Mouse (Mus musculus): ENCODE results near the gene Nfyb.

Nfyb gene

DNA sequence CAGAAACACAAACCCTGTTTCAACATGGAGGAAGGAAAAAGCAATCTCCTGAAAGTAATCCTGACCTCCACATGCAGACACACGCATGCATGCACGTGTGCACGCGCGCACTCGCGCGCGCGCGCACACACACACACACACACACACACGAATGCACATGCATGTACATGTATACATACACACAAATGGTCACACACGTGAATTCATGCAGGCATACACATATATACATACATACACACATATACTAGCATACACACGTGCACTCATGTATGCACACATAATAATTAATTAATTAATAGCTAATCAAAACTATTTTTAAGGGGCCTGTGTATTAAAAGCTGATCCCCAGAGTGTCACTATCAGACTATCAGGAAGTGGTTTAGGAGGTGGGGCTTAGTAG is 15.9 kb upstream of the Nfyb start:
- DNase-seq (ENCODE audit: low read depth, low spot score): no peak

DNA sequence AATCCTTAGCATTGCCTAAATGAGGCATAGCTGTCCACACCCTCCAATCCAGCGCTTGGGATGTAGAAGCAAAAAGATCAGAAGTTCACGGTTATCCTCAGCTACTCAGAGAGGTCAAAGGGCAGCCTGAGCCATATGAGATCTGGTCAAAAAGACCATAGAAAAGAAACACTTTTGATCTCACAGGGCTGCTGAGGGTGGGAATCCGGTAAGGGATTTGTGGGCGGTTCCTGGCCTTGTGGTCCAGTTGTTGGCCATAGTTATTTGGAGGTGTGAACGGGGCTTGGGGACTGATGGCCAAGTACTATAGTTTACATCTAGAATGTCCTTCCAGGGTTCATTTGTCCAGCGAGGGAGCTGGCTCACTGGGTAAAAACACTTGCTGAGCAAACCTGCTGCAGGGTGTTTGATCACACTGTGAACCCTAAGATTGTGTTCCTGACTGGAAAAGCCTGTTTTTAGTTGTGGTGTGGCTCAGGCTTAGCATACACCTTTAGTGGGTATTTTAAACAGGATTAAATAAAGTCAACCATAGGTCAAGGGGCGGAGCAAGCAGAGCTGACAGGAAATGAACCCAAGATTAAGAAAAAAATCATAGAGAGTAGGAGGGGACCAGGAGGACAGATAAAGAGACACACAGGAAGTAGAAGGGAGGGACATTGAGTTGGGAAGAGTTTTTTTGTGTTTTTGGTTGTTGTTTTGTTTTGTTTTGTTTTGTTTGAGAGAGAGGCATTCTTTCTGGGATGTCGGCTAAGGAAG is 15.0 kb upstream of the Nfyb start:
- DNase-seq (ENCODE audit: low read depth, low spot score): no peak

DNA sequence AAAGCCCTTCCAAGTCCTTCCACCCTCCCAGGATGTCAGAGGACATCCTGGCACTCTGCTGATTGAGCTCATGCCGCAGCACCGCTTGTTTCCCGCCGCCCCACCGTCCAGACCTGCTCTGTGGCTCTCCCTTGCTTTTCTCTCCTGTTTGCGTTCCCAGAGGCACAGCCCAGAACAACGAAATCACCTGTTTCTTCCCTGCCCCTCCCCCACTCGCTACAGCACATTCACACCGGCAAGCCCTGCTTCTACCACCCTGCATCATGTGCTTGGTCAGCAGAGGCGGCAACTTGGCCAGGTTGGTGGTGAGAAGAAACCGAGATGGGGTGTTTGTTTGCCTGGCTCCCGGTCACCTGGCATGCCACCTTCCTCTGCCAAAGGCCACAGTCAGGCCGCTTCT is 13.9 kb upstream of the Nfyb start:
- DNase-seq (ENCODE audit: low read depth, low spot score): no peak

DNA sequence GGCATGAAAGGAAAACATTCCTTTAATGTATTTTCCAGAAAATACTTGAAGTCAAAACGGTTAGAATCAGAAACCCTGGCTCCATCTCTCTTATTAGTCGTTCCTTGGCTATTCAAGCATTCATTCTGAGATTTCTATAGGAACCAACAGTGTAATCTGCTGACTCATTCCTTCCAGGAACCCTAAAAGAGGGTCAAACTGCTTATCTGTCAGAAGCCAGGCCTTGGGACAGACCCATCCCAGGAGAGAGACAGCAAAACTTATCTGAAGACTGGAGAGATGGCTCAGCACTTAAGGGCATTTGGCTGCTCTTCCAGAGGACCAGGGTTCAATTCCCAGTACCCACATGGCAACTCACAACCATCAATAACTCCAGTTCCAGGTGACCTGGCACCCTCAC is 13.1 kb upstream of the Nfyb start:
- no peak for DNase-seq (ENCODE audit: low read depth, low spot score)

DNA sequence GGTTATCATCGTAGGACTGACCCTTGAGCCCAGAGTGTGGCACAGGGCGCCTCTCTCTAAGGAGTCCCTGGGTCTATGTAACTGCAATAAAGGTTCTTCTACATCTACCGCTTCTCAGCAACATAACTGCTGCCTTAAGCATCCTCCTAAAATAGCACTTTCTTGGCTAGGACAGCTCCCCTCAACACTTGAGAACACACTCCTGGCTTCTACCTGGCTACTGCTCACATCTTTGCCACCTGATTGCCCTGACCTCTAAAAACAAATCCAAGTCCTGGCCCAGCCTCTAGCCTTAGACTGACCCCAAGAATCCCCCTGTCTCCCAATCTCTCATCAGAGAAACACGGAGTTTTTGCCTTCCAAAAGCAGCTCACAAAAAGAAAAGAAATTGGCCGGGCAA is 10.9 kb upstream of the Nfyb start:
- DNase-seq (ENCODE audit: low read depth, low spot score): no peak

DNA sequence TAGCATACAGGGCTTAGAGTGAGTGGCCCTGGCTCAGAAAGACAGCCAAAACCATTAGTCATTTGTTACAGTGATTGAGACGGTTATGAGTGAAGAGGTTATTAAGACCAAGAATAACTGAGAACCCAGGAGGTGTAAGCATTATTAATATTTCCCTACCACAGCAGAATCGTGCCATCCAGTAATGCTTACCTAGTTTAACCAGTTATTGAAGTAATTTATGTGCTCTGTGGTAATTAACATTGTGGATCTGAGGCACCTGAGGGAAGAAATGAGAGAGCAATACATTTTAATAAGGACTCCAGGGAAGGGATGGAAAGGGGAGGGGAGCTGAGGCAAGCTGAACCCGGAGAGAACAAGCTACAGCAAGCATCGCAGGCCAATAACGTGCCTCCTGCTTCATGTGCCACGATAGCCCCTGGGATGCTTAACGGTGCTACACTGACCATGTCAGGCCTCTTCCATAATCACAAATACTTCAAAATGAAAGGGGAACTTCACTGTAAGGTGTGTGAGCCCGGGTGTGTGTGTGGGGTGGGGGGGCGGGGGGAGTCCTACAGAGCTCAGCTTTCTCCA is 7.7 kb upstream of the Nfyb start:
- no peak for DNase-seq (ENCODE audit: low read depth, low spot score)

DNA sequence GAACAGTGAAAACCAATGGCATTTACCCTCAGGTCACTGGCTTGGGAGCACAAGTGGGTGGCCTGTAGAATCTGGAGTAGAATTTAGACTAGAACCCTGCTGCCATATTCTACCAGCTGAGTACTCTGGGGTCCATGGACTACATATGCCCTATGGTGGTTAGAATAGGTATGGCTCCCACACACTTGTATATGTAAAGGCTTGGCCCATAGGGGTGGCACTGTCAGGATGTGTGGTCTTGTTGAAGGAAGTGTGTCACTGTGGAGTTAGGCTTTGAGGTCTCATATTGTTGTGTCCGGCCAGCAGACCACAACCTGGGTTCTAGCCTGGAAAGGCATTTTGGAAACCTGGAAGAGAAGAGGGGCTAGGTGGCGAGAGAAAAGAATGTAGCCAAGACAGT is 6.8 kb upstream of the Nfyb start:
- DNase-seq (ENCODE audit: low read depth, low spot score): no peak

DNA sequence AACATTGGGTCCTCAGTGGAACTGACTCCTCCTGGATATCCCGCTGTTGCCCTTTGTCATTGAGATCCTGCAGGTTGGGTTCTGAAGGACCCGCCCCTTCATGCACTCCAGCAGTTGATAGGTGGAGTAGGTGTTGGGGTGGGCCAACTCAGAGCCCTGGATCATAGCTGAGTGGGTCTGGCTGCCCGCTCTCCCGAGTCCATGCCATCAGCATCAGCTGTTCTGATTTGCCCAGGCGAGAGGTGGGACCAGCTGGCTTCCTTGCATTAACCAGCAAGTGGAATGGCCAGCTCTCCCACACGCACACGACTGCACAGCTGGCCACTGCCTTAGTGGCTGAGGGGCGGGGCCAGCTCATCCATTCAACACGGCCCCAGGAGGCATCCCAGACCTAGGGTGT is 5.0 kb upstream of the Nfyb start:
- no peak for DNase-seq (ENCODE audit: low read depth, low spot score)

DNA sequence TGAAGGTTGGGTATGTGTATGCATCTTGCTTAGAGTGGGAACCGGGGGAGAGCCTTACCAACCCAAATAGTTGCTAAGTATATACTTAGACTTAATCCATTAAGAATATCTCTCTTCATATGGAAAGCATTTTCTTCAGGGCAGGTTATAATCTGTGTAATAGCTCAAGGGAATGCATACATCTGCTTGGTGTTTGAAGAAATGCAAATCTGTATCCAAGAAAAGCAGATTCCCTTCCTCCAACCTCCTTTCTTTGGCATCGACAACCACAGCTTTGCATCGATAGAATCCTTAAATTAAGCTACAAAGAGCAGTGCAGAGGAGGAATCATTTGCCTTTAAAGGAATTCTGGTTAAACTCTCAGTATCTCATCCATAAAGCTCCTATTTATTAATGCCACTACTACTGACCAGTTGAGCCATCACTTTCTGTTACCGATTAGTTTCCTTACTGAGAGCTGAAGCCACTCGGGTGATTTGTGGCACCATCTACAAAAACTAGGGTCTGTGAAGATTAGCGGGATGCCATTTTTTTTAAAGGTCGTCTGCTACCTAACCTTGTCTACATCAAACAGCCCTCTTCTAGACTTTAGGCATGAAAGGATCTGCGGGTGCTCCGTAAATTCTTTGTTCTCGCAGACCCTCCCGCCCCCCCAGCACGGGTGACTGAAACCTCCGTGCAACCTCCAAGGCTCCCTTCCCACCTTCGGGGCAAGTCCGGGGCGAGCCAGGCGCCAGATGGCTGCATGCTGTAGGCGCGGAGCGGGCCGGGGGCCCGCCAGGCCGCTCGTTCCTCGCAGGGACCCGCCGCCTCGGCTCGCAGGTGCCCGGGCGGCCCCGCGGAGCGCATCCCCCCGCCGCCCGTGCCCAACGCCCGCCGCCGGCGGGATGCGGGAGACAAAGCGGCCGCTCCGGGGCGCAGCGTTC is 925 bp downstream of the Nfyb start:
- DNase-seq (ENCODE audit: low read depth, low spot score): peak; percentile 50

DNA sequence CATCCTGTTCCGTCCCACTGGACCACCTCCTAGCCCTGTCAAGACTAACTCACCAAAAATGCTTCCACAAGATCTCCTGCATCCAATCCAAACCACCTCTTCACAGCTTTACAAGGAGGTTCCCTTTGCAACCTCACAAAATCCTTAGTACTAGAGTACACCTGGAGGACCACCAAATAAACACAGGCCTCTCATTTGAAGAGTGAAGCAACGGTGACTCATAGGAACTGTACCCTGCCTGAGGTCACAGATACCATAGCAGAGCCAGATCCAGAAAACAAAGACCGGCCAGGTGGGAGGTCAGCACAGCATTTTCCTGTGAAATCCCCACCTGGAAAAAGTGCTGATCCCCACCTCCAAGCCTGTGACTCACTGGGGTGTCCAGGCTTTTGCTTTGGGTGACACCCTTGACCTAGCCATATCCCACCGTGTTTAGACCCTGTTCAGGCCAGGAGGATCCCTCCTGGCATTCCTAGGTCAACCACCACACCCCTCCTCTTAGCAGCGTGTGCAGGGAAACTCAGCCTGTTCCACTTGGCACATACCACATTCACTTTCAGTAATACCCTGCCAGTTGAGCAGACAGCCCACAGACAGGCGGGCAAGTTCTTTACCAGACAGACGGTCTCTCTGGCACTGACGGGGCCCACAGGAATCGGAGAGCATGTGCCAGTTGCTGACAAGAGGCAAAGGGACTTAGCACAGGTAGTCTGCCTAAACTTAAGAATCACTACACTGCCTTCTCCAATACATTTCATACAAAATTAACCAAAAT is 2.7 kb downstream of the Nfyb start:
- no peak for DNase-seq (ENCODE audit: low read depth, low spot score)

DNA sequence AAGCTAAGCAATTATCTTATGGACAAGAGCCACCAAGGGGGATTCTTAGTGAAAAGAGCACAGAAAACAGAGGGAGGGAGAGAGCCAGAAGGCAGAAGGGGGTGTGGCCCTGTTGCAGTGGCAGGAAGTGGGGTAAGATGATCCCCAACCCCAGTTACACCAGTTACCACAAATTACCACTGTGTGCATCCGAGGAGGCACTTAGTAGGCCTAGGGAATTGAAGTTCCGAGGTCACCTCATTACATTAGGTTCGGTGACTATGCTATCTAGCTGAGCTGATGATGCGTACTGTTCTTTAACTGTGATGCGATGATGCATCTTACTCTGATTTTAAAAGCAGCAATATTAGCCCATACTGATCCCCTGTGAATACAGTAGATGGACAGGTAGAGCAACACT is 4.2 kb downstream of the Nfyb start:
- DNase-seq (ENCODE audit: low read depth, low spot score): no peak

DNA sequence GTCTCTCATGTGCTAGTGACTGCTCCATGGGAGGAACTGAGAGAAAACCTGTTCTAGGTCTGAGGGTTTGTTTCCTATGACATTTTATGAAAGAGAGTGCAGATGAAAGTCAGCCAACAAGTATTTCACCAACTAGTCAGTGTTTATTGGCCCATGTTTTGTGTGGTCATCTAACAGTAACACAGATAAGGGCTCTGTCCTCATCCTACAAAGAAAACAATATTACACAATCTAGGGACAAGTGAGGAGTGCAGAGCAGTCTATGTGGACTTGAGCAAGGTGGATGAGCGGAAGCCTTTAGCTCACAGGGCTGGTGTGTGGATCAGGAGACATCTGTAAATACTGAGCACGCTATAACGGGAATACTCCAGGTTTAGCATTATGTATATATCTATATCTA is 5.1 kb downstream of the Nfyb start:
- no peak for DNase-seq (ENCODE audit: low read depth, low spot score)

DNA sequence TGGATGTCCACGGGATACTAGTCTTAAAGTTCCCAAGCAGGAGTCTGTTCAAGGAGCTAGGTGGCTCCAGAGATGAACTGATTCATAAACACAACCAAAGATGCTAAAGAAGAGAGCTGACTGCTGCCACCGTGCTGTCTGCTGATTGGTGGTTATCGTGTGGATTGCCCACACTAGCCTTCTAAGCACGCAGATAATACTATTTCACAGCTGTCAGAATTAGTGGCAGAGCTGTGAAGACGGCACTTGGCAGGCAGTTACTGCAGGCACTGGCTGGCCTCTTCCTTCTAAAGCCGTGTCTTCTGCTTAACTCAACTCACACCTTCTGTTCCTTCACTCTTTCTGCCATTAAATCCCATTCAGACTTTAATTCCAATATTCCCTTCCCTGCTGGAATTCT is 5.6 kb downstream of the Nfyb start:
- DNase-seq (ENCODE audit: low read depth, low spot score): no peak

DNA sequence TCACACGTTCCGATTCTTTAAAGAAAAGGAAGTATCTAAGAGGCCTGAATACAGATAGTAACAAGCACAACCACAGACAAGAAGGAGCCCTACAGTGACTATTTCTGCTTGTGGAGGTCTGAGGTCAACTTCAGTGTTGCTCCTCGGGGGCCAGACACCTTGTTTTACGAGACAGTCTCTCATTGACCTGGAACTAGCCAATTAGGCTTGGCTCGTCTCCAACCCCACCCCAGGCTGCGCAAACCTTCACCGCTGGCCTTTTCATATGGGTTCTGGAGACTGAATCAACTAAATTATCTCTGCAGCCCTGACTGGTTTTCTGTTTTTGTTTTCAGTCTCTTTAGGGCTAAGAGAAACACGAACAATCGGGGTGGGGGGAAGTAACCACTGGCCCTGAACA is 6.6 kb downstream of the Nfyb start:
- DNase-seq (ENCODE audit: low read depth, low spot score): no peak

DNA sequence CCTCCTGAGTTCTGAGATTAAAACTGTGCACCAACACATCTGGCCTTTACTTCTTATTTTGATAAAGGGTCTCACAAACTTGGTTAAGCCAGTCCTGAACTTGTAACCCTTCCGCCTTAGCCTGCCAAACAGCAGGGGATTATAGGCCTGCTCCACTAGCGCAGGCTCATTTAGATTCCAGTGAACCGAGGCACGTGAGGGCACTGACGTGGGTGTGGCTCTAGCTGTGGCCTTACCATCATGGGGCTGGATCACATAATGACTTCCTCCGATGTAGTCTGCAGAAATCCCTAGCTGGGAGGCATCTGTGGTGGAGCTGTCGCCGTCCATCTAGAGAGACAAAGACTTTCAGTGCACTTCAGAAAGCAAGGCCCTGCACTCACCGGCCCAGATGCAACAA is 7.5 kb downstream of the Nfyb start:
- no peak for DNase-seq (ENCODE audit: low read depth, low spot score)

DNA sequence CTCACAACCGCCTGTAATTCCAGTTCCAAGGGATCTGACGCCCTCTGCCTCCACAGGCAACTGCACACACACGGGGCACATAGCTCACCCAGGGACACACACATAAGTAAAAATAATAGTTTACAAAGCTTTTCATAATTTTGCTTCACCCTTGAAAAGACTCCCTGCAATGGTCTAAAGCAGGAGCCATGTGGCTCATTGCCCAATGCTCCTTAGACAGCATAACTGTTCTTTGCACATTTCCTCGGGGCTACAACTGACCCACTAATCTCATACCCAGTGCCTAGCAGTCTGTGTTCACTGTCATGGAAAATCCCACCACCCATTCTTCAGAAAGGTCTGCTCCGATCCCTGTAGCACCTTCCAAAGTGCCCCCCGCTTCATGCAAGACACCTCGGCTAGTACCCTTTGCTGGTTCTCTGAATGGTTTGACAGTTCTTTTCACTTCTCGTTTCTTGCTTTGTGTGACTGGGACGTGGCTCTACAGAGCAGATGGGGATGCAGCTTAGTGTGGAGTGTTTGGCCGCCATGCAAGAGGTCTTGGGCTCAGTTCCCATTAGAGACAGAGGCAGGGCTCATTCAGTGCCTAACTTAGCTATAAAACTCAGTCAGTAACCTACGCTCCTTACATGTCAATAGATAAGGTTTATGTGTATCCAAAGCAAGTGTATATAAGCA is 8.6 kb downstream of the Nfyb start:
- no peak for DNase-seq (ENCODE audit: low read depth, low spot score)

DNA sequence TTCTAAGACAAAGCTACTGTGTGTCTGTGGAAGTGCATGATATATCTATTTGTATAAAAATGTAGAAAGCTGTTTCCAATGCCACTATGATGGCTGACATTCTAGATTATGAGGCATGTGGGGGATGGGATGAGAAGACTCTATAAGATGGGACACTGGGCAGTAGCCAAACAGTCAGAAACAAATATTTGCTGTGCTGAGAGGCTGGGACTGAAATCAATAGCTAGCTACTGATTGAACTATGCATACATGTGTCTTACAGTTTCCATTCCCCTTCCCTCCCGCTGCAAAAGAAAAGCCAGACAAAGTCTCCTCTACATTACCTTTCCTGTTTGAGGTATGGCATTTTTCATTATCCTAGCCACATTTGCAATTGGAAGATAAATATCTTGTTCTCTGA is 9.3 kb downstream of the Nfyb start:
- DNase-seq (ENCODE audit: low read depth, low spot score): no peak

DNA sequence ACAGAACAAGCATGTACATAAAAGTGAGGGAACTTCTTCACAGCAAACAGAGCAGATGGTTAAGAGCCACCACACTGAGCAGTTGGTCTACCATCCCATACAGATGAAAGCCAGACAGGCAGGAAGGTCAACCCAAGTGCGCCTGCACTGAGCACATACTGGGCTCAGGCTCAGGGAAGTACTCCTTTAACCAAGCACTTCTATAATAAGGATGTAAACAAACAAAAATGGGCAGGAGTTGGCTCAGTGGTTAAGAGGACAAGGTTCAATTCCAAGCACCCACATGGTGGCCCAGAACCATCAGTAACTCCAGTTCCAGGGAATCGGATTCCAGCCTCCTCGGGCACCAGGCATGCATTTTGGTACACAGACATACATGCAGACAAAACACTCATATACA is 11.0 kb downstream of the Nfyb start:
- no peak for DNase-seq (ENCODE audit: low read depth, low spot score)

DNA sequence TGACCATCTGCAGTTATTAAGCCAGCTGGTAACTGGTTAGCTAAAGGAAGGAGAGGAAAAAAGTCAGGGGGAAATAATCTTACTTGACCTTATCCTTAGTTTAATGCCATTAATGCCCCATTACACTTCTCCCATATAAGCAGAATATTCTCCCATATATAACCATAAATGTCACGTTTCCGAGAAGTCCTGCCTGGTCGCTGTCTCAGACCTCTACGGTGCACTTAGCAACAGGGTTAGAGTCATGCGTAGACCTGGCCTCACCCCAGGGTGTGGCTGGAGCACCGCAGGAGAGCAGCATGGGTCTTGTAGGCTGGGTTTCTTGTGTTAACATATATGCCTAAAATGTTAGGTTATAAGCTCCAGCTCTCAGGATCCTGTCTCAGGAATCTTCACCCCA is 13.2 kb downstream of the Nfyb start:
- no peak for DNase-seq (ENCODE audit: low read depth, low spot score)

DNA sequence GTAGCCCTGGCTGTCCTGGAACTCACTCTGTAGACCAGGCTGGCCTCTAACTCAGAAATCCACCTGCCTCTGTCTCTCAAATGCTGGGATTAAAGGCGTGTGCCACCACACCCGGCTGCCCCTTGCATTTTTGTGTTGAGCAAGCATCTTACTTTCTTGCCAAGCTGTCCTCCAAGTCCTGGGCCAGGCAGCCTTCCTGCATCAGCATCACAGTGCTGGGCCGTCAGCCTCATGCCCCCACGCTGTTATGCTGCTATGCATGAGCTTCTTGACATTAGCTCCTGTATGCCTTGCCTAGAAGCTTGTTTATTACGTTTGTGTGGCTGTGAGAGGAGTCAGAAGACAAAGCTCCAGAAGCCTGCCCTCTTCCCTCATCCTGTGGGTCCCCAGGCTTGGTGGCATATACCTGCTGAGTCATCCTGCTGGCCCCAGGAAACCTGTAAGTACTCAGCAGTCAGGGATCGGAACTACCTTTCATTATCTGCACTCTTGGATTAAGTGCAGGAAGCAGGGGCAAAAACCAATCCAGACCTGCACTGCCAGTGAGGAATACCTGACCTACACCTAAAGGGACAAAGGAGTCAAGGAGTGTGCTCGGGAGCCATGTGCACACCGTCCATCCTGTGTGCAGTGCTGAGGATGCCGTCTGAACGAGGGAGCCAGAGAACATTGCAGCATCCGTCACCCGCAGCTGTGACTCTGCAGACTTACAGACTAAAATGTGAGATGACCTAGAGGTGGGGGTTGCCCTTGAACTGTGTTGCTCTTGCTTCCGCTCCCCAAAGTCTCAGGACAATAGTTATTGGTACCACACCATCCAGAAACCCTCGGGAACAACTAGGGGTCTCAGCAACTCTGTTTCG is 16.7 kb downstream of the Nfyb start:
- no peak for DNase-seq (ENCODE audit: low read depth, low spot score)

Measured in telencephalon, adult 2 months (tissue).